In the genomic region with DNA sequence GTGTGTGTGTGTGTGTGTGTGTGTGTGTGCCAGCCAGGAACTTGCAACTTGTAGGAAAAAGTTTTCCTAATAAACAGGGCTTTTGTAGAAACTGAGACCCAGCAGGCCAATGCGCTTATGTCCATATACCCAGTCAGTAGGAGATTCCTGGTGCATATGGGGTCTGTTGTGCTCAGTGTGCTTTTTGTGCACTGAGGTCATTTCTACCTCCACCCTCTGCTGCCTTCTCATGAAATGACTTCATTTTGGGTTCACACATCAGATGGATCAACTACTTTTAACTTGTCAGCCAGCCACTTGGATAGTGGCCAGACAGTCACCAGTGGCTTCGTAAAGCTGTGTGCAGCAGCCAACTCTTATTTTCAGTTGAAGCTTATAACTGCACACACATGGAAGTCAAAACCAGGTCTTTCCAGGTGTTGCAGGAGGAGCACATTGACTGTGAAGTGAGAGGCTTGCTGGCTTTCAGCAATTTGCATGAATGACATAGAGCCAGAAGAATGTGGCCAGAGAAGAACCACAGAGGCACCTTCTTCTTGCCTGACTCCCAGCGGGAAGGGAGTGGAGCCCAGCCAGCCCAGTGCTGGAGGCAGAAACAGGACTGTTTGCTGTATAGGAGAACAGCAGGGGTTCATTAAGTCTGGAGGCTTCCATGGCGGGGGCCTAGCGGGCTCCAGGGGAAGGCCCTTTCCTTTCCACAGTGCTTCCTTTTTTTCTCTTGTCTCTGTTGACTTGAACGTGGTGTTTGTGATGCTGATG, we compare ENCODE assay signal across 12 mouse cellular contexts. TPM values are rescaled to one million over a fixed set of nuclear protein-coding genes. Genes with fewer than 3 reads are reported as not detected.
DNase-seq lines count a peak whose midpoint lies in the region; ATAC-seq and TF ChIP-seq lines count a peak whose summit lies in the region.
"Had no signal": no experiment of that assay in that cellular context is flagged by ENCODE, and none has a peak within 500 bp of the region (broad histone marks: within the 10 kb centered on the region; RNA-seq: fewer than 3 reads in every experiment).

No protein-coding gene starts in this region.

- WGBS in lung, postnatal 0 days: 40% methylated on average over 6 of the region's 6 CpGs
- WGBS in embryonic facial prominence, embryonic 14.5 days: 24% methylated on average over 6 of the region's 6 CpGs
- 20% methylated on average over 6 of the region's 6 CpGs for WGBS in limb, embryonic 14.5 days

- no peaks in the 10 kb centered on the region for H3K9me3 ChIP-seq in lung, postnatal 0 days (ENCODE audit: low read length)
- H3K9me3 ChIP-seq in embryonic facial prominence, embryonic 14.5 days (ENCODE audit: control insufficient read depth, low read length): no peaks in the 10 kb centered on the region
- H3K9me3 ChIP-seq in limb, embryonic 14.5 days (ENCODE audit: control insufficient read depth, low read length): no peaks in the 10 kb centered on the region
- H3K9me3 ChIP-seq: heart, embryonic 15.5 days had no signal

- H3K9ac ChIP-seq in lung, postnatal 0 days (replicated peaks; ENCODE audit: low read depth): no peak overlapping the region
- H3K9ac ChIP-seq in embryonic facial prominence, embryonic 14.5 days (ENCODE audit: low read depth, low read length): no peak overlapping the region
- H3K9ac ChIP-seq in limb, embryonic 14.5 days (ENCODE audit: low read depth, low read length, severe bottlenecking): no peak overlapping the region
- H3K9ac ChIP-seq: heart, embryonic 15.5 days had no signal

- no peaks in the 10 kb centered on the region for H3K36me3 ChIP-seq in lung, postnatal 0 days (ENCODE audit: insufficient read depth, low read length)
- H3K36me3 ChIP-seq in embryonic facial prominence, embryonic 14.5 days (ENCODE audit: control insufficient read depth, insufficient read depth, low read length): no peaks in the 10 kb centered on the region
- no peaks in the 10 kb centered on the region for H3K36me3 ChIP-seq in limb, embryonic 14.5 days (ENCODE audit: control insufficient read depth, insufficient read depth, low read length)
- H3K36me3 ChIP-seq: heart, embryonic 15.5 days had no signal

- H3K27me3 ChIP-seq in lung, postnatal 0 days (replicated peaks; ENCODE audit: insufficient read depth, low read length): no peaks in the 10 kb centered on the region
- H3K27me3 ChIP-seq in embryonic facial prominence, embryonic 14.5 days (replicated peaks; ENCODE audit: control insufficient read depth, insufficient read depth, low read length): no peaks in the 10 kb centered on the region; the same call in 1 of the 2 replicates
- peaks cover 3% of the 10 kb centered on the region; the same call in 1 of the 2 replicates for H3K27me3 ChIP-seq in limb, embryonic 14.5 days (ENCODE audit: control insufficient read depth, insufficient read depth, low read length)

- peak; percentile 18 for ATAC-seq in frontal cortex, adult (ENCODE audit: low TSS enrichment)
- ATAC-seq in lung, postnatal 0 days: peak; percentile 35; the same call in 1 of the 2 replicates
- ATAC-seq in embryonic facial prominence, embryonic 14.5 days (ENCODE audit: low read depth): peak; percentile 74
- ATAC-seq in limb, embryonic 14.5 days (ENCODE audit: low FRiP score, low read depth): peak; percentile 84
- ATAC-seq in erythroid progenitor cell, adult 5-6 weeks (replicated peaks; ENCODE audit: low FRiP score, poor library complexity, severe bottlenecking): no peak

- no peak overlapping the region for H3K4me2 ChIP-seq in lung, postnatal 0 days (replicated peaks; ENCODE audit: low read depth, low read length)
- no peak overlapping the region for H3K4me2 ChIP-seq in embryonic facial prominence, embryonic 14.5 days (ENCODE audit: low read depth, low read length)
- no peak overlapping the region; the same call in 1 of the 2 replicates for H3K4me2 ChIP-seq in limb, embryonic 14.5 days (replicated peaks; ENCODE audit: low read depth, low read length, severe bottlenecking)
- H3K4me2 ChIP-seq: heart, embryonic 15.5 days; liver, embryonic 11.5 days had no signal

- no peak overlapping the region for H3K4me3 ChIP-seq in lung, postnatal 0 days (ENCODE audit: low read depth, low read length)
- no peak overlapping the region for H3K4me3 ChIP-seq in embryonic facial prominence, embryonic 14.5 days (ENCODE audit: low read depth, low read length)
- no peak overlapping the region for H3K4me3 ChIP-seq in limb, embryonic 14.5 days (replicated peaks; ENCODE audit: low read length)
- H3K4me3 ChIP-seq: heart, embryonic 15.5 days had no signal

- no peak for TF ChIP-seq EP300 in lung, postnatal 0 days (IDR thresholded peaks at IDR 0.05)

- DNase-seq in frontal cortex, postnatal 10 days (ENCODE audit: low spot score in 2 of 2): no peak
- DNase-seq in lung, postnatal 0 days (ENCODE audit: low spot score): no peak
- DNase-seq in lung, postnatal 14 days: no peak
- DNase-seq in embryonic facial prominence, embryonic 14.5 days (ENCODE audit: low spot score): peak; percentile 79
- DNase-seq in limb, embryonic 14.5 days (ENCODE audit: low spot score): peak; percentile 95
- DNase-seq in cerebellum, postnatal 25 days: no peak
- DNase-seq: thymus, adult 18-20 months had no signal

- no peak for TF ChIP-seq POLR2A in limb, embryonic 14.5 days (IDR thresholded peaks at IDR 0.05; ENCODE audit: borderline replicate concordance, extremely low read depth, insufficient read depth, insufficient read length)

- H3K4me1 ChIP-seq in lung, postnatal 0 days (ENCODE audit: insufficient read depth, low read depth, low read length): no peaks in the 10 kb centered on the region
- H3K4me1 ChIP-seq in embryonic facial prominence, embryonic 14.5 days (ENCODE audit: control insufficient read depth, insufficient read depth, low read length): peaks cover 18% of the 10 kb centered on the region
- peaks cover 38% of the 10 kb centered on the region for H3K4me1 ChIP-seq in limb, embryonic 14.5 days (ENCODE audit: control insufficient read depth, insufficient read depth, low read length)

- H3K27ac ChIP-seq in lung, postnatal 0 days (ENCODE audit: low read length): no peak overlapping the region
- H3K27ac ChIP-seq in embryonic facial prominence, embryonic 14.5 days (replicated peaks; ENCODE audit: low read depth, low read length): peak overlapping the region; percentile 44; the same call in 1 of the 2 replicates
- peak overlapping the region; percentile 67 for H3K27ac ChIP-seq in limb, embryonic 14.5 days (replicated peaks; ENCODE audit: low read depth, low read length)
- H3K27ac ChIP-seq: heart, embryonic 15.5 days had no signal

- TF ChIP-seq CTCF in lung, postnatal 0 days (IDR thresholded peaks at IDR 0.05): no peak

RNA-seq across cellular contexts. Expression of gene Pamr1, which starts 5.7 kb away (rescaled TPM):
- polyA plus RNA-seq in lung, postnatal 0 days (2015; fragmentation: Nextera tagmentation; extraction: Ambion mirVana): 44.2 and 45.5 TPM in 2 replicates
- 34.2 and 49.4 TPM in 2 replicates for polyA plus RNA-seq in embryonic facial prominence, embryonic 14.5 days (2014; fragmentation: Nextera tagmentation; extraction: Ambion mirVana)
- 70.8 and 73.4 TPM in 2 replicates for polyA plus RNA-seq in limb, embryonic 14.5 days (2012; rRNA removed)
- polyA plus RNA-seq in limb, embryonic 14.5 days (2014; fragmentation: Nextera tagmentation; extraction: Ambion mirVana): 58.9 and 63.6 TPM in 2 replicates
- not detected in 2 replicates for total RNA-seq in erythroid progenitor cell, adult 5-6 weeks (2015; ENCODE audit: low replicate concordance)
- total RNA-seq in erythroid progenitor cell, adult 5-6 weeks (2017; ENCODE audit: low replicate concordance): not detected in 2 replicates
- total RNA-seq: megakaryocyte, adult 5-6 weeks had no signal

Comparison
In these comparisons a context has a peak if more than half of its experiments do, and no peak if none do; other contexts are left out.
1. DNase-seq: peak in embryonic facial prominence, embryonic 14.5 days (single experiment) and limb, embryonic 14.5 days (single experiment); none in frontal cortex, postnatal 10 days (0 of 2), lung, postnatal 0 days (single experiment), lung, postnatal 14 days (single experiment) and cerebellum, postnatal 25 days (0 of 2).